Mouse (Mus musculus): ENCODE data around the gene Tmem254b.
"Not testable (repeated sequence)": the region's sequence is repeated elsewhere in the genome, so short reads cannot be mapped to it uniquely, and the experiment has no call there.

The Tmem254b gene

DNA sequence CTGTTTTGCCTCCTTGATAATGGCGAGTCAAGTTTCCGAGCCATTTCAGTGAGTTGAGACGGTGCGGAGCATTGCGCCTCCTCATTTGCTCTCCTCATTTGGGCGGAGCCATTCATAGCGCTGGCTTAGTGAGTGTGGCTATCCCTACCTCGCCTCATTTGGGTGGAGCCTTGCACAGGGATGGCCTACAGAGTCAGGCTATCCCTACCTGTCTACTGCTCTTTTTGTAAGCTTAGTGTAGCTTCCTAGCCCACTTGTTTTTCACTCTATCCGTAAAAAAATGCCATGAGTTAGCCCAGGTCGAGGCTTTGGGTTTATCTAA, at the start of gene Tmem254b:
Gene Tmem254b (minus strand): TSS at position 116 of the 322 bp plus-strand sequence.
- not testable (repeated sequence) for DNase-seq (ENCODE audit: low spot score in 2 of 2)

DNA sequence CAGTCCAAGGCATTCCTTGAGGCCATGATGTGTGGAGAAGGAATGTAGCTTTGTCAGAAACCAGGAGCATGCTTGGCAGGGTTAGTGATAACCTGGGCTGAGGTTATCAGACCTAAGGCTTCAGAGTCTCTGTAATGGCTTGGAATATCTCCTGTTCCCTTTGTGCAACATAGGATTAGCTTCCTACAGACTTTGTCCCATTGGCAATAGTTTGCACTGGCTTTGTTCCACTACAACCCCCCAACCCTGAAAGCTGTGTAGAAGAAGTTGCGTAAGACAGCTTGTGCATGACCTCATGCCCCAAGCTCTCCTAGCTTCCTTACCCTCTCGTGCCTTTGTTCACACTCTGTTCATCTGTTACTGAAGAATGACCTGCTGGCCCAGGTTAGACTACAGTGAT, 30.3 kb upstream of the Tmem254b start:
- DNase-seq (ENCODE audit: low spot score in 2 of 2): not testable (repeated sequence)

DNA sequence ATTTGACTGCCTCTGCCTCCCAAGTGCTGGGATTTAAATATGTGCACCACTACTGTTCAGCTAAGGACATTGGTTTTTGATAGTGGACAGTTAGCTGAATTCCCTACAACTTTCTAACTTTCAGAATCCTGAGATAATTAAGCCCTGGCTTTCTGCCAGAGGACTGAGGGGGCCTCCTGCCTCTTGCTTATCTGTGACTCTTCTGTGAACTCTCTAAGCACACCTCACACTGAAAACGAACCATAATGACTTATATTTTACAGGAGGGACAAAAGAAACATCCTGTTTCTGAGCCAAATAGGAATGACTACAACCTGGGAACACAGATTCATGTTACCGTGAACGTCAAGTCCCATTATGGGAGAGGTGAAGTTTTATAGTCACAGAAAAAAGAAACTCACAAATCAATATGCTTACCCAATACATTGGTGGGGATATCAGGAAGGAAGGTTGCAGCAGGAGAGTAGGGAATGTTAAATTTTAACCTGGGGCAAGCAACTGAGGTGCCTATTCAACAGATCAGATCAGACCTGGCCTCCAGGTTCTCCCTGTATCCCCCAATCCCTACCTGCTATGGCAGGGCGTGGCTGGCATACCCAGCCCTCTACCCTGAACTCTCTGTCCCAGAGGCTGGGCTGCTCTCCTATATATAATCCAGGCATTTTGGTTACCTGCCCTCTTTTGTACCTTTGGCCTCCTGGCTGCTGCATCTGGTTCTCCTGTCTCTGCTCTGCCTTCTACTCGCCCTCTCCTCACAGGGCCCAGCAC, 9.6 kb upstream of the Tmem254b start:
- not testable (repeated sequence) for DNase-seq (ENCODE audit: low spot score in 2 of 2)

DNA sequence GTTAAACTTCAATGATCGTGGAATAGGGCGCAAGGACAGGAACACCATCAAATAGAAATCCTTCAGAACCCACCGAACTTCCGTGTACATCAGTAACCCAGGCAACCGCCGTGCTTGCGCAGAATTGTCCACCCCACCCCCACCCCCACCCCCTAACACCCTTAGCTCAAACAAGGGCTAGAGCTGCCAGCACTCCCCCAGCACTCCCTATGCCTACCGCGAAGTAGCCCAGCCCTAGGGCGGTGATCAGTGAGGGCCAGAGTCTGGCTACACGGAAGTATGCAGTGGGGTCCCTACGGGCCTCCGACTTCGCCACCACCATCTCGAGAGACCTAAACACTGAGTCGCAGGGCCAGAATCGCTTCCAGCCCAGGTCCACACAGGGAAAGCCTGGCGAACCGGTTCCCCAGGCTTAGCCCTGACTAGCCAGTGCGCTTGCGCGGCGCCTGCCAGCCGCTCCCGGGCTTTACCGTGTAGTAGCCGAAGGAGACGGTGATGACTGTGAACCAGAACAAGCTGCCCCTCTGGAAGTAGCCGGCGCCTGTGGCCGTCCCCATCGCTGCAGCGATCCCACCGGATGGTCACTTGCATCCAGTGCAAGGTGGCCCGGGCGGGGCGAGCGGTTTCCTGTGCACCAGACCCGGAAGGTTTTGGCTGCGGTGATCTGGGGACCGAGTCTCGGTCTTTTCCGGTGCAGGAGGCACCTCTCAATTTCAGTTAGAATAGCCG, 480 bp downstream of the Tmem254b start:
- DNase-seq (ENCODE audit: low spot score in 2 of 2): not testable (repeated sequence)

DNA sequence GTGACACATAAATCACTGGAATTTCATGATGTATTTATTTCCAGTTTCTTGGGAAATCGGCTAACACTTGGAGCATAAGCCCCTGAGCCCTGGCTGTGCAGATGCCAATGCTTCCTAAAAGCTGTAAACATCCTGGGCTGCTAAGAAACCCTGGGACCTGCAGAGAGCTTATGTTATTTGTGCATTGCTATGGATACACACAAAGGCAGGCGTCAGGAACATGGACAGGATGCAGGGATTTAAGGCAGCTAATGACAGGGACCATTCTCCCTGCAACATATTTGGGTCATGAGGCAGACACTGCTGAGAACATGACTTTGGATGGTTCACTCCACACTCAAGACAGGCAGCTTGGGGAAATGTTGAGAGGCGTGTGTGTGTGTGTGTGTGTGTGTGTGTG, 9.0 kb downstream of the Tmem254b start:
- DNase-seq (ENCODE audit: low spot score in 2 of 2): not testable (repeated sequence)

DNA sequence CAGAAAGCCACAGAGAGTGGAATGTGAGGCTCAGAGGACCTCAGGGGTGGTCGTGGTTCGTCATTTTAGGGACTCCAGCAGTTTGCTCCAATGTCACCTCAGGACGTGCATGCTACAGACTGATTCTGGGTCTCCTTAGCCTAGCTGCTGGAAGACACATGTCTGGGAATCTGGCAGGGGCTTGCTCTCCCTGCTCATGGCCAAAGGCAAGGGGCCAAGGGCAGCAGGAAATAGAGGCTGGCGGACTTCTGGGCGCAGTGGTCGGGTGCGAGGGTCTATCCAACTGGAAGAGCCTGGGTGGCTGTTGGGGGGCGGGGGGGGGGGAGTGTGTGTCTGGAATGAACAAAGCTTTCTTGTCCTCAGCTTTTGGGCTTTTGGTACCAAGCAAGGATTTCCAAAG, 18.5 kb downstream of the Tmem254b start:
- DNase-seq (ENCODE audit: low spot score in 2 of 2): not testable (repeated sequence)

DNA sequence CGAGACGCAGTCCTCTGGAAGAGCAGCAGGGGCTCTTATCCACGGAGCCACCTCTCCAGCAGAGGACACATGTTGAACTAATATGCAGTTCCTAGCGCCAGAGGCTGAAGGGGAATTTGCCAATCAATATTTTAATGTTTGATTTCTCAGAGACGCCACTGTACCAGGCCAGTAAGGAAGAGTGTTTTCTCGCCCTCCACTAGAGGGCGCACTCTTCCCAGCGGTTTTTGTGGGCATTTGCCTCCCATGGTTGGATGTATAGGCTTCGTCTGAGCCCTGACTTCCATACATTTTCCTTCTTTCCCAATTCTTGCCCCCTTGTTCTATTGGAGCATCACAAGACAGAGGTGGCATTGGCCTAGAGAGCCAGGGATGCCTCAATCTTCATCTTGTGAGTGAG, 20.2 kb downstream of the Tmem254b start:
- DNase-seq (ENCODE audit: low spot score in 2 of 2): not testable (repeated sequence)

DNA sequence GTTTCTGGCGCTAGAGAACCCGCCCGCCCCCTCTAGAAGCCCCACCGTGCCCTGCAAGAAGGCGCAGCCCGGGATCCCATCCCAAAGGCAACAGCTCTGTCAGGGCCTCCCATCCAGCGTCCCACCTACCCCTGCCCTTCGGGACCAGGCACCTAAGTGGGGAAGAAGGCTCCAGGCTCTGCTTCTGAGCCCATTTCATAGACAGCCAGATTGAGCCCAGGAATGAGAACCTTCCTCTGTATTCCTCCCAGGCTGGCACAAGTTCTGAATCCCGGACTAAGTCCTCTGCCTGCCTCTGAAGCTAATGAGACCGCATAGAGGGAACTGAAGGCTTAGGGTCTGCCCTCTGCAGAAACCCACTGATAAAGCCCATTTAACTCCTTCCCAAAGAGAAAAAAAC, 24.5 kb downstream of the Tmem254b start, which contains the start of gene Plac9b:
Gene Plac9b (minus strand): TSS at position 101 of the 400 bp plus-strand sequence.
- not testable (repeated sequence) for DNase-seq (ENCODE audit: low spot score in 2 of 2)

DNA sequence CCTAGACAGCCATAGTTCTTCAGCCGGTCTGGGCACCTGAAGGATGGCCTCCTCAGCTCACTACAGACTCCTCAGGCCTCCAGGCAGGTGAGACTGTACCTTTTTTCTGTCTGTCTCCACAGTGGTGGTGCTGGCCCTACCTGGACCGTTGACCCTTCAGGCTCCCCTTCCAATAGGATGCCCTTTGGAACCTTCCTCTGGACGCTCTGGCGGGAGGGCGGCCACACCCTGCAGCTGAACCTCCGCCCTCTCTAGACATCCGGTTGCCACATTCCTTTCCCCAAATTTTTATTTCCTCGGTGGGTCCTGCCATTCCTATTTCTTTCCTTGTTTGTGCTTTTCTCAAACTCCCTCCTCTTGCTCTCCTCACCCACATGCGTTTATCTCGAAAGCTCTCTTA, 25.2 kb downstream of the Tmem254b start:
- not testable (repeated sequence) for DNase-seq (ENCODE audit: low spot score in 2 of 2)

DNA sequence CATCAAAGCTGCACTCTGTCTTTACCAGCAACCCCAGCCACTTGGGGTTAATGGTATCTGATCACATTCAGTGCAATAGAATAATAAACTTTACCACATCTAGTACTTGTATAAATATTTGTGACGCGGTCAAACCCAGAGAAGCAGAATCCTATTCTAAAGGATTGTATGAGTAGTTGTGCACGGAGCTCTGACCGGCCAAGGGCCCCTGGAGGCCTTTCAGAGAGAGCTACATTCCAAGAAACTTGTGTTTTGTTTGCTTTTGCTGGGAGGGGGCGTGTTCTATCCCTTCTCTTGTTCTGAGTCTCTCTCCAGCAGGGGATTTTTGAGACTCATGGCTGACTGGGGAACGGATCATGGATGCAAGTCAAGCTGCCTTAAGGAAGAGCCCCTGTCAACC, 31.8 kb downstream of the Tmem254b start:
- DNase-seq (ENCODE audit: low spot score in 2 of 2): not testable (repeated sequence)

DNA sequence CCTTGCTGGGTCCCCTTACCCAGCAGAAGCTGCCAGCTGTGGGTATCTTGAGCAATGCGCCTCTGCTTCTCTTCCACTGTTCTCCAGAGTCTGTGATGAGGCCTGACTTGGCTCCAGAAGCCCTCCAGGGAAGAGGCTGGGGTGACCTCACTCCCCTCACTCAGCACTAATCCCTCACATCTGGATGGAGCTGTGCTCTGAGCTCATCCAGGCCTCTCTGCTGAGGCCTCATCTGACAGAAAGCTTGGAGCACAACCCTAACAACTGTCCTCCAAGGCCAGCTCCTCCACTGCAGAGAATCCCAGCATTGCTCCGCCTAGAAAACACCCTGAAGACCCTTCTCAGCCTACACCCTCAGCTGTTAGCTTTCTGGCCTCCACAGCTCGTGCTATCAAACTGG, 32.9 kb downstream of the Tmem254b start:
- not testable (repeated sequence) for DNase-seq (ENCODE audit: low spot score in 2 of 2)

DNA sequence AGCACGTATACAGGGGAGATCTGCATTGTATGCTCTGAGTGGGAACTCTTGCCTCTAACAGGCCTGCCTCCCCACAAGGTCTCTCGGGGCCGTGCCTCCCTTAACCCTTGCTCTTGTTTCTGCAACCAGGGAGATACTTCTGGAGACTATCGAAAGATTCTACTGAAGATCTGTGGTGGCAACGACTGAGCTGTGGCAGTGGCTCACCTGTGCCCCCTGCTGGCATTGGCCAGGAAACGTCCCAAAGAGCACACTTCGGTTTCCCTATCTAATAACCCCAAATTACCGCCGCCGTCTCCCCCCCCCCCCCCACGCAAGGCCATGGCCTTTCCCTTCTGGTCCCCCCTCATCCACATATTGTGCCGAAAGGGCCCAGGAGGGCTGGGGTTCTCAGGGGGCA, 41.6 kb downstream of the Tmem254b start:
- DNase-seq (ENCODE audit: low spot score in 2 of 2): not testable (repeated sequence)

DNA sequence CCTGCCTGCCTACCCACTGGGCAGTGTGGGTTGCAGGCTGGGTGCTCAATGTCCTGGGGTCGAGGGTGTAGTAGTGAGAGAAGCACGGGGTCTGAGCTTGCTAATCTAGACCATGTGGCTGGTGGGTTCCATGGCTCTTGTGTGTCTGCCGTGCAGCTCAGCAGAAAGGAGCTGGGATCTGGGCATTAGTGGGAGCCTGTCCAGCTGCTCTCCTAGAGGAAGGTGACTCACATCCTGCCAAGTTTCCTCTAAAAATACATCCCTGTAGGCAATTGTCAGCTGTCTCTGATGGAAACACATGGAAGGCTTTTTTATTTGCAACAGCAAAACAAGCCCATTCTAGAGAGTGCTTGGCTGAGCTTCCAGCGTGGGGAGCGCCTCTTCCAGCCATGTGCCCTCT, 44.4 kb downstream of the Tmem254b start:
- not testable (repeated sequence) for DNase-seq (ENCODE audit: low spot score in 2 of 2)

DNA sequence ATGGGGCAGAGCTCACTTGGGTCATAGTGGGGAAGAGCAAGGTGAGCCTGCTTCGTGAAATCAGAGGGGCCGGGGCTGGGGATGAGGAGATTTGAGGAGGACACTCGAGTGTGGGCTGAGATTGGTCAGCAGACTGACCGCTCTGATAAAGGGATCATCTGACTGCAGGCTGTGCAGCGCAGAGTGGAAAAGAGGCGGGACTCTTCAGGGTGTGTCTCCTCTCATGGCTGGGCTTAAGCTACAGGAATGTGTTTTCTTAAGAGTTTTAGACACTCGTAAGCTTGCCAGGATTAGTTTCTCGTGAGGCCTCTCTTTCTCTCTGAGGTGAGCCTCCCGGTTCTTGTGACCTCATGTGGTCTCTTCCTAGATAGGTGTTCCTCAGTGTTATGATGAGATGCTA, 45.7 kb downstream of the Tmem254b start:
- not testable (repeated sequence) for DNase-seq (ENCODE audit: low spot score in 2 of 2)

DNA sequence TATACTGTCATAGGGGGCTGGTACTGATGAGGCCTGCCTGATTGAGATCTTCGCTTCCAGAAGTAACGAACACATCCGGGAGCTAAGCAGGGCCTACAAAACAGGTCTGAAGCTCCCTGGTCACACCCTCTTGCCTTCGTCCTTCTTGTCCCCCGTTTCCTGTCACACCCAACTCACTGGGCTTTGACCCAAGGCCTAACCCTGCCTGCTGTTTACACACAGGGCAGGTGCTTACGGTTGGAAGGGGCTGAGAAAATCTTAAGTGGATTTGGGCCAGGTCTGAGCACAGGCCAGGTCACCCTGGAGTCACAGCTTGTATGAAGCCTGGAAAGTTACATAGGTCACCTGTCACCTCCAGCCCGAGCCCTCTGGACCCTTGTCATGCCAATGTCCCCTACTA, 50.8 kb downstream of the Tmem254b start:
- not testable (repeated sequence) for DNase-seq (ENCODE audit: low spot score in 2 of 2)

Data from heart, adult 9 months (tissue).